Mouse (Mus musculus) adrenal gland (tissue): ENCODE data around the gene Pate2.
"Not testable (repeated sequence)": the region's sequence is repeated elsewhere in the genome, so short reads cannot be mapped to it uniquely, and the experiment has no call there.

Experiments
- intact Hi-C: fragments of 180-260 bp; cut with DNase I; formaldehyde crosslinking; loops from one replicate; pipeline ENCODE4 v1.15.1; 2025

Pate2 gene

DNA sequence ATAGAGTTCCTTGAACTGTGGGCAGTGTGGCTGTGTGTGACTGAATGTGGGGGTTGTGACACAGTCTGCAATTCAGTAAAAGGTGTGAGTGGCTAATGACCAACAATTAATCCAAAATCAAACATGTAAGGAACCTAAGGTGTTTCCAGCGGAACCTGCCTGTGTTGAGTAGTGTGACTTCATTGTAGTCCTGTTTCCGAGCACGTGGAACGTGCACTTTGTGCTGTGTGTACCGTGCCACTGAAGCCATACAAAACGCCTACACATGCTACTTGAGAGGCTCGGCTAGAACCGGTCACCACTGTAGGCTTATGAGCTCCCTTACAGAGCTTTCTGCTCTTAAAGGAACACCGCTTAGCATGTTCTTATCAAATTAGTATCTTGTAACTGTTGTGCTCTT lies 21.6 kb upstream of the Pate2 start:
- intact Hi-C loops: no loop called here

DNA sequence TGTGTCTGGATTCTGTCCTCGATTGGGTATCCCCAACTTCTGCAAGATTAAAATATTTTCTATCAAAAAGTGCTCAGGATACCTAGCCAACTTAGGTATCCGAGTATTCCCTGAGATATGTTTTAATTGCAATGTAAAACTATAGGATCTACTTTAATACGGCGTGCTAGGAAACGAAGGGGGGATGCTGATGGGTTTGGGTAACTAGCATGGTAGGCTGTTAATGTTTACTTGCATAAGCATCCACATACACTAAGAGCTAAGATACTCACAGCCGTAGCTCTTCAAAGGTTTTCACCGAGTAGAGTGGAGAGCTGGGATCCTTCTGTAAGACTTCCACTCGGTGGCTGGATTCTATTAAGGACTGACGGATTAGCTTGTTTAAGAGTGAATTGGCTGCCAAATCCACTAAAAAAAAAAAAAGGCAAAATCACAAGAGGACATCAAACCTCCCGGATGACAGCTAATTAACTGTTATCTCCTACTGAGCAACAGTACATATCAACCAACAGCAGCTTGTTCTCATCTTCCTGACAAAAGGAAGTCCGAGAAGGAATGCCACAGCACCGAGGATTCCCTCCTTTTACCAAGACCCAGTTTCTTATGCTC lies 13.5 kb upstream of the Pate2 start:
- intact Hi-C loops: no loop called here

DNA sequence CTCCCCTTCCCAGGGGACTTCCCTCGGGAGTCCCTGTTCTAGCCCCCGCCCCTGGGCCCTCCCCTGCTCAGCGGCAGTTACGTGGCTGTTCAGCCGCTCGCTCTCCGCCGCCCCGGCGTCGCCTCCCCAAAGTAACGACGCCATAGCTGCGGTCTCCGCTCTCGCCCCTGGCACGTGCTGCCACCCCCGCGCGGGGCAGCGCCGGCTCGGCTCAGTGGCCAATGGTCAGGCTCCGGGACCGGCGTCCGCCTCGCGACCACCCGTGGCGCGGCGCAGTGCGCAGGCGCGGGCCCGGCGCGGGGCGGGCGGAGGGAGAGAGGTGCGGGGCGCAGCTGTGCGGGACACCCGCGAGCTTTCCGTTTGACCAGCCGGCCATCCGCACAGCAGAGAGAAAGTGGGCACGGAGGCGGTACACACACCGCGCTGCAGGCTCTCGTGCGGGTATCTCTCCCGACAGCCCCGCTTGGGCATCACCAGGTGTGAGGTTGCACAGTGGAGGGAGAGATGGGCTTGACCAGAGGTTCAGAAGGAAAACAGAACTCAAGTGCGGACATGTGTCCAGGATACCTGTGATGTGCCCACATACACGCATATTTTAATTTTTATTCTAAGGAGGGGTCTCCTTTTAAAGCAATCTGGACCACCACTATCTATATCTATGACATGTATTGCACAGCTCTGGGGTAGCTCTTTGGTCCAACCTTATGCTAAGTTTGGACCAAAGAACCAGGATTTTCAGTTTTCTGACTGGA lies 11.7 kb upstream of the Pate2 start, which contains the start of the genes Ddx25 and Pus3:
Gene Ddx25 (minus strand): TSS at position 272 of the 752 bp plus-strand sequence.
Gene Pus3 (plus strand): TSS at position 339 of the 752 bp plus-strand sequence.
- intact Hi-C loops: no loop called here

DNA sequence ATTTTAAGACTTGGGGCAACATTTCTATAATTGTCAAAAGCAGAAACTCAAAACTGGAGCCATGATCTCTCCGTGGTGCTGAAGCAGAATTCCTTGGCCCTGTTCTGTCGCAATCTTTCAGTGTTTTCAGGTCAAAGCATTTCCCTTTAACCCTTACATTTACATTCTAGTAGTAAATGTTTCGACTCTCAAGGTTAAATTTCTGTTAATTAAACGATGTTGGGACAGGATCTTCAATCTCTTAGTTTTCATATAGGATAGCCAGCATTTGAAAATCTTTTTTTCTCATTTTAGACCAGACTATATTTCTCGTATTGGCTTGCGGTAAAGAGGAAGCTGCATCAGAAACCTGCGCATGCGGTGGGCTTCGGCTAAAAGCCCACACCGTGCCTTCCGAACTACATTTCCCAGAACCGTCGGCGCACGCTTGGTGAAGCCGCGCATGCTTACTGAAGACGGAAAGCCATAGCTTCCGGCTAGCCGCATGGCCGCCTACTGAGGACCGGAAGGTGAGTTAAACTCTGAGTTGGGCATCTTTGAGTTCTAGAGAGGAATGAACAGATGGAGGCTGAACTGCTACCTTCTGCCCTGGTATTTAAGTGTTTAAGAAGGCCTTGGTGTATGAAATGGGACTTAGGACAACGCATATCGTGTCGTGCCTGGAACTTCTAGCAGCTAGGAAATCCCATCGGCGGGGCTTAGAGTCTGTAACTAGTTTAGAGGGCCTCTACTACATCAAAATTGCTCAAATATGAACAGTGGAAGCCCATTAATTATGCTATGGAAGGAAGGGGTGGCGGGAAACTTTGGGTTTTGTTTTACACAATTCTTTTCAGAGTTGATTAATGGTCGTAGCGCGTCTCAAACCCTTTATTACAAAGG lies 10.8 kb upstream of the Pate2 start:
- intact Hi-C loops: no loop called here

DNA sequence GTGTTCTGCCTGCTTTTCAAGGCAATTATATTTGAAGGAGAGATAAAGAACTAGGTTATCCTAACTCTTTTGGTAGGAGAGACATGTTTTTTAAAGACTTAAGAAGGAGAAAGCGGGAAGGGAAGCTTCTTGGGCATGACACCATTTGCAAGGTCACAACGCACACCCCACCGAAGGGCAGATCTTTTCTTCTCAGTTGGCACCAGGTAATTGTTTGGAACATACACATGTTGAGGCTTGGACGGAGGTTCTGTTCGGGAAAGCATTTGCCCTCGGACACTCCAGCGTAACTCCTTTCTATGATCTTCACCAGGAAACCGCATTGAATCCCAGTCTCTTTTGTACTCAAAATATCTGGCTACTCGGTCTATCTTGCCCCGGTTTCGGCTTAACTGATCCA lies 9.0 kb upstream of the Pate2 start:
- intact Hi-C loops: no loop called here

DNA sequence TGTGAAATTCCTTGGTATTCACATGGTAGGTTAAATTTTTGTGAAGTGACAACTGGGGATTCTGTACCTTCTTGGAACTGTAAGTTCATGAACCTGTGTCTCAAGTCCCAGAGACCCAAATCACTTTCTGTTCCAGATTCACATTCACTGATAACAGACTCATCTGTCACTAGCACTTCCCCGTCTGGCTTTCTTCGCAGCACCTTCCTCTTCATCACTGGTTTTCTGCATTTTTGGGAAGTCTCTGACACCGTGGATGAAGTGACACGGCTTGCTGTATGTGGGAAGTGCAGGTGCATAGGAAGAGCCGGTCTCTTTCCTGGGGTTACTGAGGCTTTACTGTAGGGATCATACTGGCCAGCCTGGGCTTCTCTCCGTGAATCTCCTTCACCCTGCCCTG lies 8.5 kb upstream of the Pate2 start:
- intact Hi-C loops: no loop called here

DNA sequence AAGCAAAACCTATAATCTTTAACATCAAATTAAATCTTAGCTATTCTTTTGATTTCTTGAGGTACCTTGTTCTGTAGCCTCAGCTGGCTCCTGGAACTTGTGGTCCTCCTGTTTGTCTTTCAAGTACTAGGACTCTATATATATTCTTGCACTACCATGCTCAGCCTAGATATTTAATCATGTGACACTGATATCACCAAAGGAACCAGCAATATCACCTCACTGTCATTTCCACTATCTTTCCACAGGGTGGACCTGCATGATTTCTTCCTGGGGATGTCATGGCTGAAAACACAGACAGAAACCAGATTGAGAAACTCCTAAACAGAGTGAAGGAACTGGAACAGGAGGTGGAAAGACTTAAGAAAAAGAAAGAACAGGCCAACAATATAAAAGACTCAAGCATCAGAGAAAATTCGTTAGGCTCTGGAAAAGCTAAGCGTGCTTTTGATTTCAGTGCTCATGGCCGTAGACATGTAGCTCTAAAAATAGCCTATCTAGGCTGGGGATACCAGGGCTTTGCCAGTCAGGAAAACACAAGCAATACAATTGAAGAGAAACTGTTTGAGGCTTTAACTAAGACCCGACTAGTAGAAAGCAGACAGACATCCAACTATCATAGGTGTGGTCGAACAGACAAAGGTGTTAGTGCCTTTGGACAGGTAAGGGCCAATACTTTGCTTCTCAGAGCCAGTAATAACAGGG lies 5.4 kb upstream of the Pate2 start:
- intact Hi-C loops: no loop called here

DNA sequence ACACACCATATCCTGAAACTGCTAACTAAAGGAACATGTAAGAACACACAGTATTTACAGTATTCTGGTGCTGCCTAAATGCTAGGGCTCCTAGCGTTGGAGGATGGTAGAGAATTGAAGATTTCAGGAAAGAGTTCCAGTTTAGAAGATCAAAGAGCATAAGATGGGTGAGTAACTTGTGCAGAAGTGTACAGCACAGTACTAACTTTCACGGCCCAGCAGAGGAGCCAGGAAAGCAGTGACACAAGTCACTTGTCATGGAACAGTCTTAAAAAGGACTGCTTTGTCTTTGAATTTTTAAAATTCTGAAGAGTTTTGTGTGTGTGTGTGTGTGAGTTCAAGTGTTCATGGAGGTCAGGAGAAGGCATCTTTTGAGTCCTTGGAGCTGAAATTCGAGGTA lies 2.1 kb upstream of the Pate2 start:
- intact Hi-C loops: no loop called here

DNA sequence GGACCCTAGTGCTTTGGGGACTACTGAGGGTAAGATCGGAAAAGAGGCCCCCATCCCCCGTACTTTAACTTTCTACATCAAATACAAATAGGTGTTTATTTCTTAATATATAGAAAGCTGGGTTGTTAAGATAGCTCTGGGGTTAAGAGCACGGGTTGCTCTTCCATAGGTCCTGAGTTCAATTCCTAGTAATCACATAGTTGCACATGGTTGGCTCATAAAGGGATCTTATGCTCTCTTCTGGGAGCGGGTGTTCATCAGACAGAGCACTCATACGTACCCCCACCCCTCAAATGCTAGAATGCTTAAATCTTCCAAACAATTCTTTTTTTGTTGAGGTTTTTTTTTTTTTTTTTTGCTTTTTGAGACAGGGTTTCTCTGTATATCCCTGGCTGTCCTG lies 579 bp downstream of the Pate2 start:
- intact Hi-C loops: no loop called here

DNA sequence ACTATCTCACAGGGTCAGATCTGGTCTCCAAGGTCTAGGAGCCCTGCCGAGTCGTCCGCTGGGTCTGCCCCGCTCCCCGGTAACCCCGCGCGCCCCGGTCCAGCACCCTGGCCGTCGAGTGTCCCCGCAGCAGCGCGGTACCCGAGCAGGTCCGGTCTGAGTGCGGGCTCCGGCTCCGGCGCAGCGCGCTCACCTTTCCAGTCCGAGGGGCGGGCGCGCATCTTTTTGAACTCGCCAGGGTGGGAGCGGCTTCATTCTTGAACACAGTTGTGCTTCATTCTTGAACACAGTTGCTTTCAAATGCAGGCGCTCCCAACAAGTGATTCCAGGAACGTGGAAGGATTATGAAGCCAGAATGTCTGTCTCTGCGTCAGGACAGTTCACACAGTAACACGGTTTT lies 4.3 kb downstream of the Pate2 start:
- intact Hi-C loops: no loop called here

DNA sequence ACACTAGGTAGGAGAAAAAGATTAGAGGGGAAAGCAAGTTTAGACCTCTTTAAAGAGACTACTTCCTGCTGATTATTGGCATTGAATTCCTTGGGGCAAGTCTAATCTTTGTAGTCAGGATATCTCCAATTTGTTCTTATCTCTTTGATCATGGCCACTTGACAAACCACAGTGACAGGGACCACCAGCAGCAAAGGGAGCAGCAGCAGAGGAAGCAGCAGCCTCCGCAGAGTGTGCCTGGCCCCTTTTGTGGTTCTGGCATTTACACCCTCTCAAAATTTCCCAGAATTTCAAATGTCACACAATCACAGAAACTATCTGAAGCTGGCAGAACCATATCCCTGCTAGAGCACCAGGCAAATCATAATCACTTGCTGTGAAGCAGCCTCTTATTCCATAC lies 17.6 kb downstream of the Pate2 start:
- intact Hi-C loops: no loop called here

DNA sequence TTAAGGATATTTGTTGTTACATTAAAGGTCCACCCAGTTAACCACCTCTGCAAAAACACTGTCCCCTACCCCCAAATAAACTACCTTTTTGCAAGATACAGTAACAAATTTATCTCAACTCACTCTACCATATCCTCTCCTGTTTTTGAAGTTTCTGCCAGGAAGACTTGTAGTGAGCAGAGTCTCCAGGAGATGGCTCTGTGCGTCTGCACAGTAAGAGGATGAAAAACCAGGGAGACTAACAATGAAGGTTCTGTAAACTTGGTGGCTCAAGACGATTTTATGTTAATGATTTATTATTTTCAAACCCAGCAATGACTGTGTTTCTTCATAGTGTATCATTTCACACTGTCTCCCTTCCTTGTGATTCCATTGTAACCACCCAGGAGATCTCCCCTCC lies 22.8 kb downstream of the Pate2 start:
- intact Hi-C loops: no loop called here

DNA sequence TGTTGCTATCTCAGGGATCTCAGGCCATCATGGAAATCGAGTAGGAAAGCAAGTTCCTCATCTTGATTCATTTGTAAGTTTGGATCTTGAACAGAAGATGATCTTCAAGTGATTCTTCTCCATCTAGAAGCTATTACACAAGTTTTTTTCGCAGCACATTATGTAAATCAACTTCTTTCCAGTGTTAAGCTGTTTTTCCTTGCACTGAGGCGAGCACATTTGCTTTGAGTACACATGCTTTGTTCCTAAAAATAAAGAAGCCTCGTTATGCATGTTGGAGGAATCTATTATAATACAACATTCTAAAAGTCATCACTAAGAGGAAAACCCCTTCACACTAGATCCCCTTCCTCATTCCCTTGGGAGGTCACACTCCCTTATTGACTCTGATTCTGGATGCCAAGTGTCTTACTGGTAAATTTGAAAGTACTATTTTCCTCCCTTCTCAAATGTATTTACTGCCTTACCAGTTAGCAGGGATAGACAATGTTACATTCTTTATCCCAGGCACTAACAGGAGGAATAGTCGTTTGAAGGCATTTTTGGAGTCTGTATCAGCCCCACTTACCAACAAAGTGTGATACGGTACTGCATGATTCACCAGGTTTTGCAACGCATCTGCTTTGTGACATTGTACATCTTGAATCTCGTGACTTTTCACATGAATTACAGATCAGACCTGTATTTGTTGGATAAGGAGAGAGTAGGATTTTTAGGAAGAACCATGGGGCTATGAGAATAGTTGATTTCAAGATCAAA lies 37.7 kb downstream of the Pate2 start:
- intact Hi-C loops: no loop called here

DNA sequence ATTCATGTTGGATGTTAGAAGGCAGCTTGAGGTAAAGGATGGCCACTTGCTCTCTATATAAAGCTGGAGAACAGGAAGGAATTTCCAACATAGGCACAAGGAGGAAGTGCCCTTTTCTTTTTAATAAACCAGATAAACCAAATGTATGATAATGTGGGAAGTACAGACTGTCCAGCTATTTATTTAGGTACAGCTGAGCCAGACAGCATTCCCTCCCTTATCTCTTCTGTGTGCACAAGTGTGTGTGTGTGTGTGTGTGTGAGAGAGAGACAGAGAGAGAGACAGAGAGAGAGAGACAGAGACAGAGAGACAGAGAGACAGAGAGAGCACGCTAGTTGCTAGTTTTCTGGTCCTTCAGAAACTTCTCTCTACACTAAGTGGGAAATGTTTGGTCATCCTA lies 41.8 kb downstream of the Pate2 start, which contains the start of gene Pate4:
Gene Pate4 (minus strand): TSS at position 101 of the 400 bp plus-strand sequence.
- intact Hi-C loops: no loop called here

DNA sequence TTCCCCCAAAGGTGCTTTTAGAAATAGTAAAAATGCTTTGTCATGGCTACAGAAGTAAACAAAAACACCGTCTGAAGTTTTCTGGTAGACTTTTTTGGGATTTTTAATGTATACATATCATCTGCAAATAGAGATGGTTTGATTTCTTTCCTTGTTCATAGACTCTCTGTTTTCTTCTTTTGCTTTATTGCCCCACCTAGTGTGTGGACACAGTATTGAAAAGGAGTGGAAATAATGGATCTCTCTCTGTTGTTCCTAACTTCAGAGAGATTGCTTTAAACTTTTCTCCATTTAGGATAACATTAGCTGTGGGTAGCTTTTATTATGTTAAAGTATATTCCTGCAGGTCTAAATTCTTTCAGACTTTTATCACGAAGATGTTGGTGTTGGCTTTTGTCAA lies 43.9 kb downstream of the Pate2 start:
- intact Hi-C loops: no loop called here

DNA sequence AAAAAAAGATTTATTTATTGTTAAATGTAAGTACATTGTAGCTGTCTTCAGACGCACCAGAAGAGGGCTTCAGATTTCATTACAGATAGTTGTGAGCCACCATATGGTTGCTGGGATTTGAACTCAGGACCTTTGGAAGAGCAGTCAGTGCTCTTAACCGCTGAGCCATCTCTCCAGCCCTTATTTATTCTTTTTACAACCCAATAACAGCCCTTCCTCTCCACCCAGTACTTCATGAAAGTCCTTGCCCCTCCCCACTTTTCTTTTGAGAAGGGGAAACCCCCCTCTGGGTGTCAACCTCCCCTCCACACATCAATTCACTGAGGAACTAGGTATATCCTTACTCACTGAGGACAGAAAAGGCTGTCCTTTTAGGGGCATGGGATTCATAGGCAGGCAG lies 46.7 kb downstream of the Pate2 start:
- intact Hi-C loops: not testable (repeated sequence)

DNA sequence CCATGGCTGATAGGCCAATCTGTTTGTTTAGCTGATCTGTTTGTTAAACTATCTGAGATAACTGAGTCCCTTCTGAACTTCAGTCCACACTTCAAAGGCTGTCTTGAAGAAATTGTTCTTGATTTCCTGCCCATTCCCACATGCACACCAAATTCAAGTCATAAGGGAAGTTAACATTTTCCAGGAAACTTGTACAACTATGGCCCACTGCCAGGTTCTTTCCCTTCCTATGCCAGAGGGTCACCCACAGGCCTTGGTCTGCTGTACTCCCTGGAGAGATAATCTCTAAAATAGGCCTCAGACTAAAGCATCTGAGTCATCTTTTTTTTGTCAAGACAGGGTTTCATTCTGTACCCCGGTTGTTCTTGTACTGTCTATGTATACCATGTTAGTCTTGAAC lies 62.9 kb downstream of the Pate2 start:
- intact Hi-C loops: no loop called here

DNA sequence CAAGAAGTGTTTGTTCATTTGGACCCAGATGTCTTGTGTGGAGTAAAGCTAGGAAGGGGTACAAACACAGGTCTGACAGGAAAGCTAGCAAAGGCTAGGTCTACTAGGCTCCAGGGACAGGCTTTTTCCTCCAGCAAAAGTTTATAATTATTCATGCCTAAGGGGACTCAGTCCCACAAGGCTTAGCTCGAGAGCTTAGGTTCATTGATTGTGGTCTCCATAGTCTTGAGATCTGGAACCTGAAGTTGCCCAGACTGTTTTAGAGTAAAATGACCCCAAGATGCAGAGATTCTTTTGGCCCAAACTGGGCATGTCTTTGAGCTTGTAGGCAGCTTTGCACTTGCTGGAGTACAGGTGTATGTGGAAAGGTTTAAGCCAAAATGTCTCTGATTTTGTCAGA lies 78.0 kb downstream of the Pate2 start, which contains the start of gene Pate3:
Gene Pate3 (minus strand): TSS at position 101 of the 400 bp plus-strand sequence.
- intact Hi-C loops: no loop called here

DNA sequence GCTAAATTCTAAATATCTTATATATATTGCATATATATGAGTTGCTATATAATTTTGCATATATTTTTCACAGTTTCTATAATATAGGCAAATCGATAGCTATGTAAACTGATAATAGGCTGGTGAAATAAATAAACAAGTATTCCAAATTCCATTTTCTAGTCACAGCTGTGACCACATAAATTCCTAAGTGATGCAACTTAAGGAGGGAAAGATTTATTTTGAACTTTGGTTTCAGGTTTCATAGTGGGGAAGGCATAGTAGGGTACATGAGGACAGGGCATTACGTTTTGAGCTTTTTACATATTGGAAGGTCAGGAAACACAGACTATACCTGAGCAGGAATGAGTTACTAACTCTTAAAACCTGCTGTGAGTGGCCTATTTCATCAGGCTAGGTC lies 103.5 kb downstream of the Pate2 start:
- intact Hi-C loops: no loop called here

DNA sequence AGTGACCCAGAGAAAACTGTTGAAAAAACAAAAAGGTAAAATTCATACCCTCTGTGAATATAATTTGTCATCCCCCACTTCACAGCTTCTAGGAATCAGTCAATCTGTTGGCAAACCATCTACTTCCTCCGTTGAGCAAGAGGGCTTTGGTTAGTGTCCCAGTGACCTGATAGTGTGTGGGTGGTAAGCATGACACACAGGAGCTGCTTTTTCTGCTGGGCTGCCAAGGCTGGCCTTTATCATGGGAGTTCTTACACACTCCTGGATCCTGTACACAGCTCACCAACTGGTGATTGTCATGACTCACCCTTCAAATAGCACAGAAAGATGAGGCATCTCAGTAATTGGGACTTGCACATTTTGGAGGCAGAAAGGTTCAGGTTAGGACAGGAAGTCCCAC lies 116.9 kb downstream of the Pate2 start, which contains the start of gene Pate1:
Gene Pate1 (minus strand): TSS at position 378 of the 400 bp plus-strand sequence.
- intact Hi-C loops: no loop called here
